Mouse (Mus musculus) limb, embryonic 15.5 days (tissue): ENCODE results near the gene Coq10b. TPM values are rescaled to one million over a fixed set of nuclear protein-coding genes. Genes with fewer than 3 reads are reported as not detected.
"Not testable (repeated sequence)": the region's sequence is repeated elsewhere in the genome, so short reads cannot be mapped to it uniquely, and the experiment has no call there.

ENCODE experiments used
- ATAC-seq: fragments of 200-750 bp; cut with Nextera tagmentation; 2 replicates; pipeline ENCODE4 v1.8.0; 2017; ENCODE audit warnings: low read depth, moderate TSS enrichment; ENCODE audit not compliant: insufficient number of reproducible peaks, low FRiP score, low TSS enrichment
- H3K27ac ChIP-seq: fragments of 300-500 bp; sonication (generic); 2 replicates; pipeline ENCODE4 v1.5.1; 2015; ENCODE audit warnings: moderate library complexity, mild to moderate bottlenecking, inconsistent platforms
- H3K27me3 ChIP-seq: fragments of 300-500 bp; sonication (generic); 2 replicates; pipeline ENCODE4 v1.6.1; 2015; ENCODE audit warnings: inconsistent platforms
- H3K36me3 ChIP-seq: fragments of 300-500 bp; sonication (generic); 2 replicates; pipeline ENCODE4 v1.6.1; 2015; ENCODE audit warnings: inconsistent platforms
- H3K4me1 ChIP-seq: fragments of 300-500 bp; sonication (generic); 2 replicates; pipeline ENCODE4 v1.6.1; 2015; ENCODE audit warnings: inconsistent platforms
- H3K4me2 ChIP-seq: fragments of 300-500 bp; sonication (generic); 2 replicates; pipeline ENCODE4 v1.6.1; 2015; ENCODE audit warnings: mild to moderate bottlenecking, inconsistent platforms
- H3K4me3 ChIP-seq: fragments of 300-500 bp; sonication (generic); 2 replicates; pipeline ENCODE4 v1.5.1; 2015; ENCODE audit warnings: mild to moderate bottlenecking, inconsistent platforms
- H3K9ac ChIP-seq: fragments of 300-500 bp; sonication (generic); 2 replicates; pipeline ENCODE4 v1.6.1; 2015; ENCODE audit warnings: inconsistent platforms
- H3K9me3 ChIP-seq: fragments of 300-500 bp; sonication (generic); 2 replicates; pipeline ENCODE4 v1.6.1; 2016; ENCODE audit warnings: inconsistent platforms
- WGBS: fragments of 180-500 bp; shearing (Covaris S2); methylation state at CpG from one replicate; pipeline ENCODE4 v1.1.7; 2015; 5-methylcytosine and 5-hydroxymethylcytosine counted together
- polyA plus RNA-seq: library from polyadenylated mRNA; unstranded; fragments of >200 nt; fragmentation: Nextera tagmentation; extraction: Ambion mirVana; gene quantifications from 2 replicates; pipeline ENCODE4 v1.2.1, GENCODE M21; 2015

Gene Coq10b
- polyA plus RNA-seq, 1 experiment from 2014 or later = 19.9 TPM

DNA sequence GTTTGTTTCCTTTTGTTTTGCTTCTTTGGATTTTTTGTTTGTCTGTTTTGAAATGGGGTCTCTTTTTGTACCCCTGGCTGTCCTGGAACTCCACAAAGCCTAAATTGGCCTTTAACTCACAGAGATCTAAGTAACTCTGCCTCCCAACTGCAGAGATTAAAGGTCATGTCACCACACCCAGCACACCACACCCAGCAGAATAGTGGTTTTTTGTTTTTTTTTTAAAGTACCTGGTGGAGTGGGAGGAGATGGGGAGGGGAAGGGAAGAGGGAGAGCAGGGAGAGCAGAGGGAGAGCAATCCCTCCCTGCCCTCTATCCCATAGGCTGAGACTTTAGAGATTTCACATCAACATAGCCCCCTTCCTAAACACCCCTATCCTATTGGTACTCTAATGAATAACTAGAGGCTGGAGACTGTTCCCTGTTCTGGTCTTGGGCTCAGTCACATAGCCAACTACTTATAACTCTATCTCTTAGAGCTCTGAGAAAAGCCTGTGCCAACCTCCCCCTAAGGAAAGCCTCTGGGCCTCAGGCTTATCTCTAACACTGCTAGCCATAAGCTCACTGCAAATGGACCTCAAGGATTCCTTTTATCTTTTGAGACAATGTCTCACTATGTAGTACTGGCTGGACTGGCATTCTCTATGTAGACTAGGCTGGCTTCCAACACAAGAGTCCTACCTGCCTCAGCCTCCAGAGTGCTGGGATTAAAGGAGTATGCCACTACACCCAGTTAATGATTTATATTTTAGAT lies 21.4 kb upstream of the Coq10b start:
- ATAC-seq = no peak
- H3K27me3 ChIP-seq = no peaks in the 10 kb centered on the region
- H3K4me1 ChIP-seq = no peaks in the 10 kb centered on the region
- no peaks in the 10 kb centered on the region for H3K36me3 ChIP-seq
- no peaks in the 10 kb centered on the region for H3K9me3 ChIP-seq
- no peak overlapping the region for H3K4me3 ChIP-seq
- H3K27ac ChIP-seq = no peak overlapping the region
- no peak overlapping the region for H3K4me2 ChIP-seq
- H3K9ac ChIP-seq = no peak overlapping the region

GRCm38 (mm10) chr1:55039944-55040343 lies 12.6 kb upstream of the Coq10b start:
- H3K9me3 ChIP-seq = no peaks in the 10 kb centered on the region
- no peak for ATAC-seq
- no peaks in the 10 kb centered on the region for H3K4me1 ChIP-seq
- no peaks in the 10 kb centered on the region for H3K27me3 ChIP-seq
- H3K9ac ChIP-seq = no peak overlapping the region
- H3K36me3 ChIP-seq = no peaks in the 10 kb centered on the region
- no peak overlapping the region for H3K4me3 ChIP-seq
- H3K27ac ChIP-seq = no peak overlapping the region
- WGBS = 84% methylated on average over 1 of the region's 1 CpGs
- no peak overlapping the region for H3K4me2 ChIP-seq

DNA sequence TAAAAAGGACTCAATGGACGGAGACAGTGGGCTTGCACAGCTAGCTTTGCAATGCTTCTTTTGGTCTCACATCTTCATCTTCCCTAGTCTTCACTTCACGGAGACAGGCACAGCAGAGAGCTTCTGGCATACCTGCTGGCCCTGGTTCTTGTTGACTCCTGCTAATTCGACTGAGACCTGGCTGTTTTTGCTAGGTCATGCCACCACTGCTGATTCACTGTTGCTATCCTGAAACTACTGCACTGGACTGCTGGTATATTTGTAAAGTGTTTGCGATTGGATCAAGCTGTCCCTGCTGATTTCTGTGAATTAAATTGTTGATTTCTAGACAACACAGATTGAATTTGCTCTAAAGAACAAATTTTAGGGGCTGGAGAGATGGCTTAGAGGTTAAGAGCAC lies 10.9 kb upstream of the Coq10b start:
- Histone ChIP-seq H3K4me3 (no peak overlapping the region), H3K4me1 (no peaks in the 10 kb centered on the region), H3K36me3 (no peaks in the 10 kb centered on the region), H3K9ac (no peak overlapping the region), H3K27ac (no peak overlapping the region), H3K9me3 (no peaks in the 10 kb centered on the region), H3K27me3 (no peaks in the 10 kb centered on the region), H3K4me2 (no peak overlapping the region)
- WGBS = 84% methylated on average over 4 of the region's 4 CpGs
- ATAC-seq = no peak

DNA sequence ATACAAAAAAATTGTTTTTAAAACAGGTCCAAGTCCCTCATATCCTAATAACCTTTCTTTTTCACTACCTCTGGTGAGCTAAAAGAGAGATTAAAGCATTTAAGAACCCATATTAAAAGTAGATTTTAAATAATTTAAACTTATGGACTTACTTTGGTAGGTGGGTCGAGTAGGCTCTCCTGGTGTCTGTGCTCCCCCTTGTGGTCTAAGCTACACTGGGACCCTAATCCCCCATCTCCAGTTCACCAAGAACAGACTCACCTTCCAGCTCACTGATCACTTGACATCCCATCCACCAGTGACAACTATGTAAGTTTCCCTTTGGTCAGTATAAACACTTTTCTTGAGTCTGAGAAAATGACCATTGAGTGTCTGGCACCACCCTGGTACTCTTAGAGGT lies 10.3 kb upstream of the Coq10b start:
- no peak overlapping the region for H3K27ac ChIP-seq
- no peaks in the 10 kb centered on the region for H3K4me1 ChIP-seq
- WGBS = 45% methylated on average over 1 of the region's 1 CpGs
- no peak overlapping the region for H3K4me3 ChIP-seq
- no peak overlapping the region for H3K4me2 ChIP-seq
- no peaks in the 10 kb centered on the region for H3K9me3 ChIP-seq
- no peaks in the 10 kb centered on the region for H3K27me3 ChIP-seq
- no peak overlapping the region for H3K9ac ChIP-seq
- no peaks in the 10 kb centered on the region for H3K36me3 ChIP-seq
- ATAC-seq = no peak

DNA sequence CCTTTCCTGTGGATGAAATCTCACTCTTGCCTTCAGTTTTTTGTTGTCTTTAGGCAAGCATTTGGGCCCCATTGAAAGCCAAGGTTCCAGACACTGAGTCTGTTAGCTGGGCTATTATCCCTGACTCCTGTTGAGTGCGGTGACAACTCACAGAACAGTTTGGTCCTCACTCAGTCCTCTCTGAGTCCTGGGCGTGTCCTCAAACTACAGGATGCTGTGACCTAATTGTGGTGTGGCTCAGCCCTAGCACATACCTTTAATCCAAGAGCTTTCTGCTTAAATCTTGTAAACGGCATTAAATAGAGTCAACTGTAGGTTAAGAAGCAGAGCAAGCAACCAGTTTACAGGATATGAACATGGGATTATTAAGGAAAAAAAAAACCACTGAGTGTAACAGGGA lies 9.4 kb upstream of the Coq10b start:
- H3K9me3 ChIP-seq = no peaks in the 10 kb centered on the region
- H3K4me3 ChIP-seq = no peak overlapping the region
- no peak overlapping the region for H3K4me2 ChIP-seq
- 76% methylated on average over 3 of the region's 3 CpGs for WGBS
- no peak overlapping the region for H3K9ac ChIP-seq
- H3K27ac ChIP-seq = no peak overlapping the region
- H3K4me1 ChIP-seq = no peaks in the 10 kb centered on the region
- H3K27me3 ChIP-seq = no peaks in the 10 kb centered on the region
- ATAC-seq = no peak
- no peaks in the 10 kb centered on the region for H3K36me3 ChIP-seq

DNA sequence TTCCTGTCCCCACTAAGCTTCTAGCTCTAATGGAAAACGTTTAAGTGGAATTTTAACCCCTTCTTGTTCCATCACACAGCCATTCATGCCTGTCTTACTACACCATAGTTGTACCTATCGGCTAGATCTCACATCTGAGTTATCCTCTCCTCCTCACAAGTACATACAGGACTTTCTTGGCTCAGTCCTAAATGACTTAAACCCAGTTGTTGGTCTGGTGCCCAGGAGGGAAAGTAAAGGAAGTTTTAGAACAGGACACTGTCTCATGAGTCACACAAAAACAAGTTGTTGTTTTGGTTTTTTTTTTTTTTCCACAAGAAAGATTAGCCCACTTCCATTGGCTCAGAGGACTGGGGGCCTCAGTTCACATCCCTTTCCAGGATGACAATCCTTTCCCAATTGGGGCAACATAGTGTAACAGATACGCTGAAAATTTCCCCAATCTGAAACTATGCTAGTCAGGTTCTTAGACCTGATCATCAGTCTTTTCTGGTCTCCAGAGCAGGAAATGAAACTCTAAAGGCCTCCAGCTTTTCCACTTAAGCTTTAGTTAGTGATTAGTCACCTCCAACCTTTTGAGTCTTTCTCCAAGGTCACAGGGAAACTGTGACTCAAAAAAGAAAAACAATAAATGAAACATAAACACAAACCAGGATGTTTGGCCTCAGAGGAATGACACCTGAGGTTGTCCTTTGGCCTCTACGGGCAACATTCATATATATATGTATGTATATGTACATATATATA lies 3.6 kb upstream of the Coq10b start:
- ATAC-seq = no peak
- Histone ChIP-seq H3K9ac (no peak overlapping the region), H3K4me2 (no peak overlapping the region), H3K9me3 (no peaks in the 10 kb centered on the region), H3K4me1 (peaks cover 11% of the 10 kb centered on the region), H3K27ac (no peak overlapping the region), H3K4me3 (no peak overlapping the region), H3K36me3 (no peaks in the 10 kb centered on the region), H3K27me3 (no peaks in the 10 kb centered on the region)
- WGBS = 61% methylated on average over 4 of the region's 4 CpGs

DNA sequence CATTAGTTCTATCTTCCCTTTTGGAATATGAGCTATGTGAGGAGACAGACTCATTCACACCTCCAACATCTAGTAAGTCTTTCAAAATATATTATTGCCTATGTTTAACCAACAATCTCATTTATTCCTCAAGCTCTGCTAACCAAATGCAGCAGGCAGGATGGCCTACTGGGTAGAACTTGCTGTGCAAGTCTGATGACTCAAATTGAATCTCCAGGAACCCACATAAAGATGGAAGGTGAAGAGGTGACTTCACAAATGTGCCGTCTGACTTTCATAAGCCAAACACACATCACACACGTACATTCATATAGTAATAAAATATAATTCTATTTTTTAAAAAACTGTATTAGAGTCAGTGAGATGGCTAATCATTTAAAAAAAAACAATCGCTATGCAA lies 899 bp upstream of the Coq10b start:
- Histone ChIP-seq H3K4me2 (peak overlapping the region; percentile 76; the same call in 1 of the 2 replicates), H3K36me3 (peaks cover 1% of the 10 kb centered on the region; the same call in 1 of the 2 replicates), H3K9ac (no peak overlapping the region), H3K27ac (no peak overlapping the region), H3K4me1 (peaks cover 11% of the 10 kb centered on the region), H3K27me3 (no peaks in the 10 kb centered on the region), H3K9me3 (no peaks in the 10 kb centered on the region), H3K4me3 (peak overlapping the region; percentile 79)
- 66% methylated on average over 3 of the region's 3 CpGs for WGBS
- no peak for ATAC-seq

- Histone ChIP-seq H3K9me3 (no peaks in the 10 kb centered on the region), H3K9ac (peak overlapping the region; percentile 60), H3K4me3 (peak overlapping the region; percentile 79), H3K4me1 (peaks cover 11% of the 10 kb centered on the region), H3K4me2 (peak overlapping the region; percentile 65), H3K27me3 (no peaks in the 10 kb centered on the region), H3K36me3 (peaks cover 3% of the 10 kb centered on the region; the same call in 1 of the 2 replicates), H3K27ac (peak overlapping the region; percentile 80)
- peak; percentile 68 for ATAC-seq
- WGBS = 0% methylated on average over 42 of the region's 42 CpGs
Measured at GRCm38 (mm10) chr1:55053005-55053404, 435 bp downstream of the Coq10b start.

DNA sequence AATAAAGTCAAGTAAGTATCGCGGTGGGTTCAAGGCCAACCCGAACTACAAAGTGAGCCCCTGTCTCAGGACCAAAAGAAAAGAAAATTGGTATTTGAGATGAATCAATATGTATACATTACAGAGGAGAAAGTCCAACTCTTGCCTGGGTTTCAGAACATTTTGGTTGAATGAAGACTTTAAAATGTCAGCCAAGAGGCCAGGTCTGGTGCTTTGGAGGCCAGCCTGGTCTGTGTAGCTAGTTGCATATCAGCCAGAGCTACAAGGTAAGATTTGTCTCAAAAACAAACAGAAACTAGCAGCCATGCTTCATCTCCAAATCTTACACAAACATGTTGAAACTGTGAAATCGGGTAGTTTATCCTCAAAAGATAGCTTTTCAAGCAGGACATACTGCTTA lies 1.0 kb downstream of the Coq10b start:
- H3K27ac ChIP-seq = no peak overlapping the region
- H3K9me3 ChIP-seq = no peaks in the 10 kb centered on the region
- H3K36me3 ChIP-seq = peaks cover 3% of the 10 kb centered on the region; the same call in 1 of the 2 replicates
- H3K4me3 ChIP-seq = peak overlapping the region; percentile 79
- WGBS = 69% methylated on average over 4 of the region's 4 CpGs
- ATAC-seq = no peak
- H3K4me1 ChIP-seq = peaks cover 11% of the 10 kb centered on the region
- H3K9ac ChIP-seq = no peak overlapping the region
- H3K27me3 ChIP-seq = no peaks in the 10 kb centered on the region
- H3K4me2 ChIP-seq = peak overlapping the region; percentile 65

DNA sequence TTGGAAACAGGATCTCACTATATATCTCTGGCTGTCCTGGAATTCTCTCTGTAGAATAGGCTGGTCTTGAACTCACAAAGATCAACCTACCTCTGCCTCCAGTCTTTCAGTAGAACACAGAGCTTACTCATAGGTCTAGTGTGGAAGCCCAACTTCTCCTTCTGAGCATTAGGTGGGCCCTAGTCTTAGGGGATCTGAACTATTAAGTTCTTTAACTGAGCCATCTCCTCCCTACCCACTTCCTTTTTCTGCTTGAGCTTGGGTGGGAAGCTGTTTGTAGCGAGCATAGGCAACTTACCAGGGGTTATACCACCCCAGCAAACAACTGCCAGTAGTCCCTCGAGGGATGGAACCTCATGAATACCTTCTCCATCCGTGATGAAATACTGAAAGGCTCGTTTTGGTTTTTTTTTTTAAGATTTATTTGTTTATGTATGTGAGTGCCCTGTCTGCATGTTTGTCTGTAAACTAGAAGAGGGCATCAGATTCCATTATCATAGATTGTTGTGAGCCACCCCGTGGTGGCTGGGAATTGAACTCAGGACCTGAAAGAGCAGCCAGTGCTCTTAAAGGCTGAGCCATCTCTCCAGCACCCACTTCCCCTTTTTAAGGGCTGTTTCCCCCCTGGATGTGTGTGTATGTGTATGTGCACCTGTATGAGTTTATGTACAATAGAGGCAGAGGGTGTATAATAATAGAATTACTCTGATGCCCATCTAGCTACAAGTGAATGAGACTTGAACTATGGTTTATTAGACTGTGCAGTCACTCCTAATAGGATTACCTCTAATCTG lies 2.9 kb downstream of the Coq10b start:
- Histone ChIP-seq H3K4me2 (no peak overlapping the region), H3K4me1 (peaks cover 11% of the 10 kb centered on the region), H3K9me3 (no peaks in the 10 kb centered on the region), H3K9ac (no peak overlapping the region), H3K4me3 (no peak overlapping the region), H3K27me3 (no peaks in the 10 kb centered on the region), H3K36me3 (peaks cover 3% of the 10 kb centered on the region; the same call in 1 of the 2 replicates), H3K27ac (no peak overlapping the region)
- 82% methylated on average over 5 of the region's 5 CpGs for WGBS
- no peak for ATAC-seq

- 75% methylated on average over 2 of the region's 3 CpGs for WGBS
- not testable (repeated sequence) for H3K4me1 ChIP-seq, H3K4me3 ChIP-seq, H3K4me2 ChIP-seq, H3K9me3 ChIP-seq, H3K27me3 ChIP-seq, ATAC-seq, H3K9ac ChIP-seq, H3K27ac ChIP-seq, H3K36me3 ChIP-seq
Measured at GRCm38 (mm10) chr1:55058383-55058782, 5.8 kb downstream of the Coq10b start.

DNA sequence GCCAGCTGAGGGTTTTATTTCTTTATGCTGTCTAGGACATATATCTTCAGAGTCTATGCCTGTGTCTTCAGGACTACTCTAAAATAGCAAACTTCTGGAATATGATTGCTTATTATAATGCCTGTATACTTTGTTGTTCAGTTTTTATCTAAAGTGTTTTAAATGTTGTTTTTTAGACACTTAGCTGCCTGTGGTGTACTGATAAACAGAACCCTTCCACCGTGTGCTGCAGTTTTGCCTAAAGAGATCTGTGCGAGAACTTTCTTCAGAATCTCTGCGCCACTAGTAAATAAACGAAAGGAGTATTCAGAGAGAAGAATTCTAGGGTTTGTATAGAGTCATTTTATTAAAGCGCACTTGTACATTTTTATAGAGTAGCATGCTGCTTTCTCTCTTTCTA lies 8.5 kb downstream of the Coq10b start:
- no peaks in the 10 kb centered on the region for H3K9me3 ChIP-seq
- no peak overlapping the region for H3K27ac ChIP-seq
- 83% methylated on average over 5 of the region's 5 CpGs for WGBS
- H3K4me1 ChIP-seq = no peaks in the 10 kb centered on the region
- peaks cover 26% of the 10 kb centered on the region for H3K36me3 ChIP-seq
- H3K4me3 ChIP-seq = no peak overlapping the region
- H3K4me2 ChIP-seq = no peak overlapping the region
- no peak overlapping the region for H3K9ac ChIP-seq
- H3K27me3 ChIP-seq = no peaks in the 10 kb centered on the region
- no peak for ATAC-seq
